12 mouse cellular contexts compared by ENCODE assay signal in the genomic region with DNA sequence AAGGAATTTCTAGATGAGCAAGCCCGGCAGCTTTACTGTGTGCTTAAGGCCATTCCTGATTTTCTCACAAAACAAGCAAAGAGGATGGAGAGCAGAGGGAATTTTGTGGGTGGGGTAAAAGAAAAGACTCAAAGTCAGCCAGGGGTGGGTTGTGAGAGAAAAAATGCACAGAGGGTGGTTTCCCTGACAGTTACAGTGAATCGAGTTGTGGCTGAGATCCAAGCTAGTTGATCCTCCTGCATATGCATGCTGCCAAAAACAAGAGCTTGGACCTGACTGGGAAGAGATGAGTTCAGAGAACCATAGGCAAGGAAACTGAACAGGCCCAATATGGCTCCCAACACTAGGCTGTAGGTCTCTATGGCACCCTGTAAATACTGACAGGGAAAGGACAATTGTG. TPM values are rescaled to one million over a fixed set of nuclear protein-coding genes. Genes with fewer than 3 reads are reported as not detected.
A peak's percentile ranks its signal among the peaks of the same experiment; 100 is the strongest.
DNase-seq lines count a peak whose midpoint lies in the region; ATAC-seq lines count a peak whose summit lies in the region.
"Had no signal": no experiment of that assay in that cellular context is flagged by ENCODE, and none has a peak within 500 bp of the region (broad histone marks: within the 10 kb centered on the region; RNA-seq: fewer than 3 reads in every experiment).

No protein-coding gene starts in this region.

- 68% methylated on average over 2 of the region's 2 CpGs for WGBS in forebrain, embryonic 13.5 days
- WGBS in forebrain, embryonic 10.5 days = 84% methylated on average over 2 of the region's 2 CpGs
- 85% methylated on average over 2 of the region's 2 CpGs for WGBS in midbrain, embryonic 12.5 days
- 73% methylated on average over 2 of the region's 2 CpGs for WGBS in midbrain, embryonic 11.5 days
- 59% methylated on average over 2 of the region's 2 CpGs for WGBS in hindbrain, embryonic 16.5 days
- 66% methylated on average over 2 of the region's 2 CpGs for WGBS in neural tube, embryonic 15.5 days

- no peak overlapping the region for H3K4me3 ChIP-seq in forebrain, embryonic 13.5 days
- no peak overlapping the region for H3K4me3 ChIP-seq in forebrain, embryonic 10.5 days
- no peak overlapping the region for H3K4me3 ChIP-seq in midbrain, embryonic 12.5 days
- H3K4me3 ChIP-seq in midbrain, embryonic 11.5 days (ENCODE audit: low read depth, low read length) = no peak overlapping the region
- no peak overlapping the region for H3K4me3 ChIP-seq in hindbrain, embryonic 16.5 days (ENCODE audit: low read length)
- no peak overlapping the region for H3K4me3 ChIP-seq in neural tube, embryonic 15.5 days (replicated peaks)

- 0 out of 2 replicates have a peak, but pooled peaks cover 6% of the 10 kb centered on the region for H3K36me3 ChIP-seq in forebrain, embryonic 13.5 days (ENCODE audit: poor library complexity, severe bottlenecking)
- peaks cover 6% of the 10 kb centered on the region; the same call in 1 of the 2 replicates for H3K36me3 ChIP-seq in forebrain, embryonic 10.5 days (replicated peaks)
- H3K36me3 ChIP-seq in midbrain, embryonic 12.5 days = peaks cover 8% of the 10 kb centered on the region; the same call in 1 of the 2 replicates
- no peaks in the 10 kb centered on the region for H3K36me3 ChIP-seq in midbrain, embryonic 11.5 days (ENCODE audit: control insufficient read depth, insufficient read depth, low read length)
- H3K36me3 ChIP-seq in hindbrain, embryonic 16.5 days (ENCODE audit: control insufficient read depth, insufficient read depth, low read length) = no peaks in the 10 kb centered on the region
- peaks cover 4% of the 10 kb centered on the region; the same call in 1 of the 2 replicates for H3K36me3 ChIP-seq in neural tube, embryonic 15.5 days
- H3K36me3 ChIP-seq: embryonic facial prominence, embryonic 15.5 days; G1E had no signal

- H3K4me2 ChIP-seq in forebrain, embryonic 13.5 days = peak overlapping the region; percentile 70; the same call in 1 of the 2 replicates
- peak overlapping the region; percentile 68; the same call in 1 of the 2 replicates for H3K4me2 ChIP-seq in midbrain, embryonic 12.5 days (replicated peaks)
- H3K4me2 ChIP-seq in midbrain, embryonic 11.5 days = no peak overlapping the region
- peak overlapping the region; percentile 55; the same call in 1 of the 2 replicates for H3K4me2 ChIP-seq in hindbrain, embryonic 16.5 days (ENCODE audit: low read length)
- H3K4me2 ChIP-seq in neural tube, embryonic 15.5 days = peak overlapping the region; percentile 56

- no peak overlapping the region for H3K9ac ChIP-seq in forebrain, embryonic 13.5 days
- no peak overlapping the region for H3K9ac ChIP-seq in midbrain, embryonic 12.5 days (replicated peaks)
- H3K9ac ChIP-seq in midbrain, embryonic 11.5 days (ENCODE audit: low read length) = no peak overlapping the region
- no peak overlapping the region for H3K9ac ChIP-seq in hindbrain, embryonic 16.5 days (ENCODE audit: low read depth, low read length)
- no peak overlapping the region for H3K9ac ChIP-seq in neural tube, embryonic 15.5 days (replicated peaks)
- H3K9ac ChIP-seq: embryonic facial prominence, embryonic 15.5 days; lung, embryonic 14.5 days had no signal

- DNase-seq in forebrain, embryonic 10.5 days (ENCODE audit: extremely low spot score, low spot score) = no peak
- DNase-seq in midbrain, embryonic 11.5 days (ENCODE audit: low spot score, missing footprints) = no peak
- no peak for DNase-seq in gastrocnemius, postnatal 25 days
- DNase-seq: adrenal gland, adult 2 months; kidney, adult 2 months had no signal

- no peaks in the 10 kb centered on the region for H3K27me3 ChIP-seq in forebrain, embryonic 13.5 days
- peaks cover 25% of the 10 kb centered on the region for H3K27me3 ChIP-seq in forebrain, embryonic 10.5 days (ENCODE audit: poor library complexity, severe bottlenecking)
- H3K27me3 ChIP-seq in midbrain, embryonic 12.5 days = no peaks in the 10 kb centered on the region
- H3K27me3 ChIP-seq in midbrain, embryonic 11.5 days (ENCODE audit: control insufficient read depth, insufficient read depth, low read length) = no peaks in the 10 kb centered on the region
- H3K27me3 ChIP-seq in hindbrain, embryonic 16.5 days (replicated peaks; ENCODE audit: control insufficient read depth, insufficient read depth, low read length) = no peaks in the 10 kb centered on the region
- H3K27me3 ChIP-seq in neural tube, embryonic 15.5 days (replicated peaks) = no peaks in the 10 kb centered on the region
- H3K27me3 ChIP-seq: embryonic facial prominence, embryonic 15.5 days had no signal

- H3K9me3 ChIP-seq in forebrain, embryonic 13.5 days (replicated peaks) = no peaks in the 10 kb centered on the region
- H3K9me3 ChIP-seq in forebrain, embryonic 10.5 days = no peaks in the 10 kb centered on the region
- no peaks in the 10 kb centered on the region for H3K9me3 ChIP-seq in midbrain, embryonic 12.5 days
- H3K9me3 ChIP-seq in midbrain, embryonic 11.5 days (ENCODE audit: control insufficient read depth, low read length) = no peaks in the 10 kb centered on the region
- H3K9me3 ChIP-seq in hindbrain, embryonic 16.5 days (ENCODE audit: control insufficient read depth, low read length) = no peaks in the 10 kb centered on the region
- H3K9me3 ChIP-seq in neural tube, embryonic 15.5 days (replicated peaks) = no peaks in the 10 kb centered on the region
- H3K9me3 ChIP-seq: embryonic facial prominence, embryonic 15.5 days; G1E had no signal

- ATAC-seq in forebrain, embryonic 13.5 days = peak; percentile 2; the same call in 1 of the 2 replicates
- ATAC-seq in midbrain, embryonic 12.5 days (ENCODE audit: low FRiP score, low read depth) = no peak
- no peak for ATAC-seq in midbrain, embryonic 11.5 days (ENCODE audit: low FRiP score)
- no peak for ATAC-seq in hindbrain, embryonic 16.5 days
- 0 out of 2 replicates have a peak, but pooled peaks have one; percentile 12 for ATAC-seq in neural tube, embryonic 15.5 days (ENCODE audit: low FRiP score)

- H3K27ac ChIP-seq in forebrain, embryonic 13.5 days = no peak overlapping the region
- no peak overlapping the region for H3K27ac ChIP-seq in forebrain, embryonic 10.5 days
- H3K27ac ChIP-seq in midbrain, embryonic 12.5 days (replicated peaks) = no peak overlapping the region
- no peak overlapping the region for H3K27ac ChIP-seq in midbrain, embryonic 11.5 days (ENCODE audit: low read depth, low read length)
- H3K27ac ChIP-seq in hindbrain, embryonic 16.5 days (ENCODE audit: low read depth, low read length) = peak overlapping the region; percentile 49
- H3K27ac ChIP-seq in neural tube, embryonic 15.5 days (replicated peaks) = peak overlapping the region; percentile 81
- H3K27ac ChIP-seq: embryonic facial prominence, embryonic 15.5 days had no signal

- no peaks in the 10 kb centered on the region for H3K4me1 ChIP-seq in forebrain, embryonic 13.5 days
- 0 out of 2 replicates have a peak, but pooled peaks cover 4% of the 10 kb centered on the region for H3K4me1 ChIP-seq in forebrain, embryonic 10.5 days
- no peaks in the 10 kb centered on the region for H3K4me1 ChIP-seq in midbrain, embryonic 12.5 days
- no peaks in the 10 kb centered on the region for H3K4me1 ChIP-seq in midbrain, embryonic 11.5 days (ENCODE audit: control insufficient read depth, insufficient read depth, low read length)
- H3K4me1 ChIP-seq in hindbrain, embryonic 16.5 days (ENCODE audit: control insufficient read depth, insufficient read depth, low read depth, low read length) = no peaks in the 10 kb centered on the region
- no peaks in the 10 kb centered on the region for H3K4me1 ChIP-seq in neural tube, embryonic 15.5 days
- H3K4me1 ChIP-seq: embryonic facial prominence, embryonic 15.5 days had no signal

RNA-seq across cellular contexts. Expression of gene Gprasp2, which starts 0.9 kb away (rescaled TPM):
- polyA plus RNA-seq in forebrain, embryonic 13.5 days (2015; fragmentation: Nextera tagmentation; extraction: Ambion mirVana) = 72.6 and 101 TPM in 2 replicates
- 25.3 and 27.1 TPM in 2 replicates for polyA plus RNA-seq in forebrain, embryonic 10.5 days (2016; fragmentation: Nextera tagmentation; extraction: Ambion mirVana)
- polyA plus RNA-seq in midbrain, embryonic 12.5 days (2016; fragmentation: Nextera tagmentation; extraction: Ambion mirVana) = 80.3 and 94.1 TPM in 2 replicates
- 38.9 and 48.1 TPM in 2 replicates for polyA plus RNA-seq in midbrain, embryonic 11.5 days (2014; fragmentation: Nextera tagmentation; extraction: Ambion mirVana)
- 238 and 242 TPM in 2 replicates for polyA plus RNA-seq in hindbrain, embryonic 16.5 days (2015; fragmentation: Nextera tagmentation; extraction: Ambion mirVana)
- 195 and 230 TPM in 2 replicates for polyA plus RNA-seq in neural tube, embryonic 15.5 days (2015; fragmentation: Nextera tagmentation; extraction: Ambion mirVana)
- total RNA-seq in gastrocnemius, postnatal 25 days (2021) = 1 to 10 TPM; 1.2 to 1.3 TPM

RNA-seq across cellular contexts. Expression of gene Bhlhb9, which starts 40.5 kb away (rescaled TPM):
- 79.4 and 94.8 TPM in 2 replicates for polyA plus RNA-seq in forebrain, embryonic 13.5 days (2015; fragmentation: Nextera tagmentation; extraction: Ambion mirVana)
- polyA plus RNA-seq in forebrain, embryonic 10.5 days (2016; fragmentation: Nextera tagmentation; extraction: Ambion mirVana) = 49.3 and 52.8 TPM in 2 replicates
- polyA plus RNA-seq in midbrain, embryonic 12.5 days (2016; fragmentation: Nextera tagmentation; extraction: Ambion mirVana) = 83.9 and 90.3 TPM in 2 replicates
- polyA plus RNA-seq in midbrain, embryonic 11.5 days (2014; fragmentation: Nextera tagmentation; extraction: Ambion mirVana) = 67.1 and 79.6 TPM in 2 replicates
- 114 and 120 TPM in 2 replicates for polyA plus RNA-seq in hindbrain, embryonic 16.5 days (2015; fragmentation: Nextera tagmentation; extraction: Ambion mirVana)
- polyA plus RNA-seq in neural tube, embryonic 15.5 days (2015; fragmentation: Nextera tagmentation; extraction: Ambion mirVana) = 105 and 116 TPM in 2 replicates
- total RNA-seq in gastrocnemius, postnatal 25 days (2021) = 1 to 10 TPM; 3.2 to 4.1 TPM

Comparison
In these comparisons a context has a peak if more than half of its experiments do, and no peak if none do; other contexts are left out.
1. ATAC-seq: peak in forebrain, embryonic 13.5 days (single experiment) and neural tube, embryonic 15.5 days (single experiment); none in midbrain, embryonic 12.5 days (single experiment), midbrain, embryonic 11.5 days (single experiment) and hindbrain, embryonic 16.5 days (single experiment).
2. H3K27ac ChIP-seq: peak in hindbrain, embryonic 16.5 days (single experiment) and neural tube, embryonic 15.5 days (single experiment); none in forebrain, embryonic 13.5 days (single experiment), forebrain, embryonic 10.5 days (single experiment), midbrain, embryonic 12.5 days (single experiment) and midbrain, embryonic 11.5 days (single experiment).